Mouse (Mus musculus) naive thymus-derived CD4-positive, alpha-beta T cell, adult 2 months (primary cell): ENCODE measurements around the gene Rps28.
"Not testable (repeated sequence)": the region's sequence is repeated elsewhere in the genome, so short reads cannot be mapped to it uniquely, and the experiment has no call there.

Experiments used
- DNase-seq: peaks from one replicate; pipeline ENCODE4 v3.0.0-alpha.2; 2011; ENCODE audit warnings: low read depth

Rps28 gene

GRCm38 (mm10) chr17:33824084-33824996, at the start of gene Rps28, which contains the start of gene Ndufa7:
Gene Rps28, minus strand, starts transcription at chr17:33824562.
Gene Ndufa7, plus strand, starts transcription at chr17:33824572.
- peak; percentile 100 for DNase-seq

GRCm38 (mm10) chr17:33873537-33873936, 49.2 kb upstream of the Rps28 start, which contains the start of gene Gm7029:
Gene Gm7029, plus strand, starts transcription at chr17:33873837.
- not testable (repeated sequence) for DNase-seq

GRCm38 (mm10) chr17:33865330-33866030, 41.1 kb upstream of the Rps28 start:
- DNase-seq: peak; percentile 94

GRCm38 (mm10) chr17:33857816-33858215, 33.5 kb upstream of the Rps28 start:
- DNase-seq: no peak

GRCm38 (mm10) chr17:33851331-33851730, 27.0 kb upstream of the Rps28 start:
- DNase-seq: peak; percentile 35

GRCm38 (mm10) chr17:33848139-33848538, 23.8 kb upstream of the Rps28 start:
- DNase-seq: no peak

GRCm38 (mm10) chr17:33844196-33844595, 19.8 kb upstream of the Rps28 start:
- DNase-seq: no peak

- DNase-seq: peak; percentile 96
These were observed 18.8 kb upstream of the Rps28 start, which contains the start of gene Cd320 for GRCm38 (mm10) chr17:33842966-33843795. Gene Cd320, plus strand, starts transcription at chr17:33843091.

GRCm38 (mm10) chr17:33829561-33829960, 5.2 kb upstream of the Rps28 start:
- no peak for DNase-seq

GRCm38 (mm10) chr17:33828892-33829291, 4.5 kb upstream of the Rps28 start:
- no peak for DNase-seq

- DNase-seq: peak; percentile 86
These were observed 2.5 kb upstream of the Rps28 start for GRCm38 (mm10) chr17:33826850-33827249.

- no peak for DNase-seq
These were observed 1.1 kb upstream of the Rps28 start for GRCm38 (mm10) chr17:33825462-33825861.

- DNase-seq: not testable (repeated sequence)
These were observed 602 bp upstream of the Rps28 start for GRCm38 (mm10) chr17:33824997-33825330.

- not testable (repeated sequence) for DNase-seq
These were observed 1.2 kb downstream of the Rps28 start for GRCm38 (mm10) chr17:33823171-33823570.

- DNase-seq: no peak
These were observed 1.9 kb downstream of the Rps28 start for GRCm38 (mm10) chr17:33822436-33822959.

GRCm38 (mm10) chr17:33817969-33818643, 6.3 kb downstream of the Rps28 start:
- DNase-seq: no peak

GRCm38 (mm10) chr17:33817184-33817968, 7.0 kb downstream of the Rps28 start:
- peak; percentile 89 for DNase-seq

GRCm38 (mm10) chr17:33816612-33817011, 7.8 kb downstream of the Rps28 start:
- no peak for DNase-seq

GRCm38 (mm10) chr17:33815399-33815798, 9.0 kb downstream of the Rps28 start:
- no peak for DNase-seq

- DNase-seq: no peak
These were observed 11.4 kb downstream of the Rps28 start for GRCm38 (mm10) chr17:33812990-33813389.
